Mouse (Mus musculus) hindbrain, embryonic 15.5 days (tissue): ENCODE measurements at regions not wholly inside any gene's neighbourhood (a gene's known extent, or its start where the extent isn't known, plus 50 kb on each side); places are given as distances from the start of the nearest gene placed in this dataset.

Experiments used
- ATAC-seq: fragments of 200-750 bp; cut with Nextera tagmentation; 2 replicates; pipeline ENCODE4 v1.8.0; 2017; ENCODE audit warnings: low read depth, moderate number of reproducible peaks, moderate TSS enrichment; ENCODE audit not compliant: low FRiP score
- H3K27ac ChIP-seq: fragments of 300-500 bp; sonication (generic); replicated peaks from 2 replicates; pipeline ENCODE4 v1.5.1; 2015; ENCODE audit warnings: mild to moderate bottlenecking, inconsistent platforms
- H3K27me3 ChIP-seq: fragments of 300-500 bp; sonication (generic); 2 replicates; pipeline ENCODE4 v1.6.1; 2015; ENCODE audit warnings: control low read depth, inconsistent platforms
- H3K36me3 ChIP-seq: fragments of 300-500 bp; sonication (generic); 2 replicates; pipeline ENCODE4 v1.6.1; 2015; ENCODE audit warnings: control low read depth, inconsistent platforms
- H3K4me1 ChIP-seq: fragments of 300-500 bp; sonication (generic); replicated peaks from 2 replicates; pipeline ENCODE4 v1.6.1; 2015; ENCODE audit warnings: control low read depth, inconsistent platforms
- H3K4me2 ChIP-seq: fragments of 300-500 bp; sonication (generic); 2 replicates; pipeline ENCODE4 v1.6.1; 2015; ENCODE audit warnings: moderate library complexity, mild to moderate bottlenecking, inconsistent platforms
- H3K4me3 ChIP-seq: fragments of 300-500 bp; sonication (generic); 2 replicates; pipeline ENCODE4 v1.5.1; 2015; ENCODE audit warnings: mild to moderate bottlenecking, inconsistent platforms
- H3K9ac ChIP-seq: fragments of 300-500 bp; sonication (generic); 2 replicates; pipeline ENCODE4 v1.6.1; 2015; ENCODE audit warnings: inconsistent platforms
- H3K9me3 ChIP-seq: fragments of 300-500 bp; sonication (generic); 2 replicates; pipeline ENCODE4 v1.6.1; 2016; ENCODE audit warnings: control low read depth, inconsistent platforms
- WGBS: fragments of 180-500 bp; shearing (Covaris S2); methylation state at CpG from one replicate; pipeline ENCODE4 v1.1.7; 2015; 5-methylcytosine and 5-hydroxymethylcytosine counted together

DNA sequence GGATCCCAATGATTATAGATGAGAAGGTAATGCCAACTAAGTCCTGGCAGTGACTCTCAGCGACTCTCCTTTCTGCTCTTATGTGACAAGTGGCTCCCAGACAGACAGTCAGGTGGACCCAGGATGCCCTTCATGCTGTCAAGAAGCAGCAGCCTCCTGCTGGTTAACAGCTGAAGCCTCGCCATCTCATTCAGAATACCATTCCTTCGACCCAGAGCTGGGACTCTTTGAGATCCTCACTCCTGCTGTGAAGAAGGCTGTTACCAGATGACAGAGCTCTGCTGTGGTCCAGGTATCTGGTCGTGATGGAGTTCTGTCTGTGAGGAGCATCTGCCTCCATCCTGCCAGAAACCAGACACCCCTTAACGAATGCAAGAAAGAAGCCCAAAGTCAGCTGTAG is 590.9 kb upstream of the Arpp21 start:
- H3K9ac ChIP-seq = no peak overlapping the region
- H3K4me2 ChIP-seq = no peak overlapping the region
- no peak overlapping the region for H3K27ac ChIP-seq
- no peak for ATAC-seq
- no peaks in the 10 kb centered on the region for H3K27me3 ChIP-seq
- 45% methylated on average over 5 of the region's 5 CpGs for WGBS
- no peaks in the 10 kb centered on the region for H3K4me1 ChIP-seq
- no peak overlapping the region for H3K4me3 ChIP-seq
- no peaks in the 10 kb centered on the region for H3K36me3 ChIP-seq
- H3K9me3 ChIP-seq = no peaks in the 10 kb centered on the region

DNA sequence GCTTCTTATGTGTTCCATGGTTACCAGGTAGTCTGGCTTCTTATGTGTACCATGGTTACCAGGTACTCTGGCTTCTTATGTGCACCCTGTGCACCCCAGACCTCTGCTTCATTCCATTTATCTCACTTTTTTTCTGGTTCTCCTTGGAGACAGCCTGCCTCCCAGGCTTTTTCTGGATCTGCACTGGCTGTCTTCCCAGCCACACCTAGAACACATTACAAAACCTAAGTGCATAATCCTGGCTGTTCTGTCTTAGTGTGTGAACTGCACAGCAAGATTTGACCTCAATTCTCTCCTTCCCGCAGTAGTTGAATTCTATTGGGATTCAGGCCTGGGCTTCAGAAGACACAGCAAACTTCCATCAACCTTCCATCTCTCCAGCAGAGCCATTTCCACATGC is 586.2 kb upstream of the Arpp21 start:
- Histone ChIP-seq H3K9ac (no peak overlapping the region), H3K27ac (no peak overlapping the region), H3K4me1 (no peaks in the 10 kb centered on the region), H3K36me3 (no peaks in the 10 kb centered on the region), H3K4me2 (no peak overlapping the region), H3K4me3 (no peak overlapping the region), H3K9me3 (no peaks in the 10 kb centered on the region), H3K27me3 (no peaks in the 10 kb centered on the region)
- ATAC-seq = no peak
- 77% methylated on average over 1 of the region's 1 CpGs for WGBS

GRCm38 (mm10) chr9:112811946-112812345 is 576.2 kb upstream of the Arpp21 start:
- ATAC-seq = no peak
- Histone ChIP-seq H3K36me3 (no peaks in the 10 kb centered on the region), H3K27ac (no peak overlapping the region), H3K4me3 (no peak overlapping the region), H3K9ac (no peak overlapping the region), H3K4me1 (no peaks in the 10 kb centered on the region), H3K9me3 (no peaks in the 10 kb centered on the region), H3K27me3 (no peaks in the 10 kb centered on the region), H3K4me2 (no peak overlapping the region)
- 56% methylated on average over 1 of the region's 1 CpGs for WGBS

- no peak overlapping the region for H3K4me3 ChIP-seq
- no peaks in the 10 kb centered on the region for H3K36me3 ChIP-seq
- 26% methylated on average over 2 of the region's 2 CpGs for WGBS
- no peaks in the 10 kb centered on the region for H3K4me1 ChIP-seq
- no peak overlapping the region for H3K27ac ChIP-seq
- H3K9me3 ChIP-seq = no peaks in the 10 kb centered on the region
- H3K27me3 ChIP-seq = no peaks in the 10 kb centered on the region
- H3K9ac ChIP-seq = no peak overlapping the region
- no peak for ATAC-seq
- no peak overlapping the region for H3K4me2 ChIP-seq
Observed at GRCm38 (mm10) chr9:112799583-112800220, 564.0 kb upstream of the Arpp21 start.

DNA sequence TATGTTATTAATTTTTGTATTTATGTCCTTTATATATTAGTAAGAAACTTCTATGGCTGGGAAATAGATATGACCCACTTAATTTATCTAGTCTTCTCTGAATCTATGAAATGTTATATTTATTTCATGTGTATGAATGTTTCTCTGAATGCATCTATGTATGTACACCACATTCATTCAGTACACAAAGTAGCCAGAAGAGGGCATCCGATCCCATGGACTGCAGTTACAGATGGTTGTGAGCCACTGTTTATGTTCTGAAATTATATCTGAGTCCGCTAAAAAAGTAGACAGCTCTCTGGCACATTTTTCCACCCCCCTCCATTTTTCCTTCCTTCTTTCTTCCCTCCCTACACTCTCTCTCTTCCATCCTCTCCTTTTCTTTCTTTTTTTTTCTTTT is 557.8 kb upstream of the Arpp21 start:
- Histone ChIP-seq H3K4me1 (no peaks in the 10 kb centered on the region), H3K36me3 (no peaks in the 10 kb centered on the region), H3K27me3 (no peaks in the 10 kb centered on the region), H3K9me3 (no peaks in the 10 kb centered on the region), H3K9ac (no peak overlapping the region), H3K4me2 (no peak overlapping the region), H3K4me3 (no peak overlapping the region), H3K27ac (no peak overlapping the region)
- 65% methylated on average over 2 of the region's 2 CpGs for whole genome bisulfite sequencing
- no peak for ATAC-seq

GRCm38 (mm10) chr9:112771981-112772380 is 536.2 kb upstream of the Arpp21 start:
- Histone ChIP-seq H3K9ac (no peak overlapping the region), H3K36me3 (no peaks in the 10 kb centered on the region), H3K4me1 (no peaks in the 10 kb centered on the region), H3K9me3 (no peaks in the 10 kb centered on the region), H3K4me3 (no peak overlapping the region), H3K4me2 (no peak overlapping the region), H3K27me3 (no peaks in the 10 kb centered on the region), H3K27ac (no peak overlapping the region)
- ATAC-seq = no peak
- 88% methylated on average over 3 of the region's 3 CpGs for WGBS

DNA sequence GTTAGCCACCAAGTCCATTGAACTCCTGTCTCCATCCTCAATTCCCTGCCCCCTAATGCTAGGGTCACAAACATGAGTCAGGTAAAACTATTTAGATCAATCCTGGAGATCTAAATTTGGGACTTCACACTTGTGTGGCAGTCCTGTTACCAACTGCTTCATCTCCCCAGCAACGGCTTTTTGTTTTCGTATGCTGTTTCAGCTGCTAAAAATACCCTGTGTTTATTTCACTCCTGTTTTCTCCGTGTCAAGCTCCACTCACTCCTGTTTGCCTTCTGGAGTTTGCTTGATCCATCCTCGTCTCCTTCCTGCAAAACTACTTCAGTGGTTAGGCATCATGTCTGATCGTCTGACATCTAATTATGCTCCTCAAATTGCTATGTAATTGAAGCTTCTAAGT is 508.9 kb upstream of the Arpp21 start:
- Histone ChIP-seq H3K4me2 (no peak overlapping the region), H3K4me3 (no peak overlapping the region), H3K9ac (no peak overlapping the region), H3K27me3 (no peaks in the 10 kb centered on the region), H3K4me1 (no peaks in the 10 kb centered on the region), H3K36me3 (no peaks in the 10 kb centered on the region), H3K27ac (no peak overlapping the region), H3K9me3 (no peaks in the 10 kb centered on the region)
- WGBS = 64% methylated on average over 5 of the region's 5 CpGs
- ATAC-seq = no peak

DNA sequence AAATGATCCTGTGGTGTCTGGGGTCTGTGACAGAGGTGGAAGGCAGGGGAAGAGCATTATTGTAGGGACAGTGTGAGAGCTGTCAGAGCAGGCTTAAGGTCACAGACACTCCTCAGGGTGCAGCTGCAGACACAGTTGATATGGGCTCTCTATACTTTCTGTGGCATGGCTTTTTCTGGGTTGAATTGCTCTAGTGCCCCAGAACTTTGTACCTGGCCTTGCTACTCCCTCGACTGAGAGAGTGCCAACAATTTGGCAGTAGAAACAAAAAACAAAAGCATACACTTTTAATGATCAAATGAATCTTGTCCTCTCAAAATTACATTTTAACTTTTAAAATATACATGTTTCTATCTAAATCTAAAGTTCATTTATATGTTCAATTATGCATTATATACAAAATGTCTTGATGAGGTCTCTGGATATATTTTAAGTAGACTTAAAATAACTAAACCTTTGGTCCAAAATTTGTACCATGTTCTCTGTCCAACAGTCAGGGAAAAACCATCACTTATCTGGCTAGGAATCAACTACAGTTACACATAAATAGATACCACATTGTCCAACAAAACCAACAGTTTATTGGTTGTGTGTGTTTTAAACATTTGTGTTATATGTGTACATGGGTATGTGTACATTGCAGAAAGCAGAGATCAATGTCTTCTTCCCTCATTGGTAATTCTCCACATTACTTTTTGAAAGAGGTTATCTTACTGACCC is 508.3 kb upstream of the Arpp21 start:
- WGBS = 69% methylated on average over 1 of the region's 1 CpGs
- H3K9me3 ChIP-seq = no peaks in the 10 kb centered on the region
- H3K4me1 ChIP-seq = no peaks in the 10 kb centered on the region
- no peak overlapping the region for H3K4me3 ChIP-seq
- no peaks in the 10 kb centered on the region for H3K36me3 ChIP-seq
- no peak for ATAC-seq
- H3K27me3 ChIP-seq = no peaks in the 10 kb centered on the region
- no peak overlapping the region for H3K27ac ChIP-seq
- H3K4me2 ChIP-seq = no peak overlapping the region
- H3K9ac ChIP-seq = no peak overlapping the region

DNA sequence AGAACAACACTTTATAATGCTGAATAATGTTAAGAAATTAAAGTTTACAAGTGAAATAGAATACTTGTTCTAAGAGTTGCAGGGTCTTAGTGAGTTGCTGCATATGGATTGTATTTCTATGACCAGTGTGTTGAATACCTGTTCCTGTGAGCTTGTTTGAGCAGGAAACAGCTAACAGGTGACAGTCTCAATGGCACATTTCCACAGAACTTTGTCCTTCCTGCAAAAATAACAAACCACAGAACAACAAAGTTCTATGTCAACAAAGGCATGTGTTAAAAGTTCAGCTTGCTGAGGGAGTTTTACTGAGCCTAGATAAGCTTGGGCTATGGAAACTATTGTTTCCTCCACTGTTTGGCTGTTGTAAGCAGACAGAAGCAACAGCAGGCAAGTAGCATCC is 500.0 kb upstream of the Arpp21 start:
- no peak overlapping the region for H3K9ac ChIP-seq
- no peak for ATAC-seq
- no peaks in the 10 kb centered on the region for H3K9me3 ChIP-seq
- no peaks in the 10 kb centered on the region for H3K36me3 ChIP-seq
- no peaks in the 10 kb centered on the region for H3K27me3 ChIP-seq
- H3K4me1 ChIP-seq = no peaks in the 10 kb centered on the region
- H3K4me3 ChIP-seq = no peak overlapping the region
- H3K27ac ChIP-seq = no peak overlapping the region
- H3K4me2 ChIP-seq = no peak overlapping the region

- 36% methylated on average over 8 of the region's 8 CpGs for WGBS
- H3K4me2 ChIP-seq = no peak overlapping the region
Observed at GRCm38 (mm10) chr9:112725523-112725922, 489.8 kb upstream of the Arpp21 start.

GRCm38 (mm10) chr9:112725103-112725502 is 489.4 kb upstream of the Arpp21 start:
- no peaks in the 10 kb centered on the region for H3K27me3 ChIP-seq
- H3K4me2 ChIP-seq = no peak overlapping the region
- WGBS = 47% methylated on average over 4 of the region's 4 CpGs

More at GRCm38 (mm10) chr9:112725523-112725922, 489.8 kb upstream of the Arpp21 start:
- no peak for ATAC-seq
- Histone ChIP-seq H3K27me3 (no peaks in the 10 kb centered on the region), H3K9ac (no peak overlapping the region), H3K4me3 (no peak overlapping the region), H3K4me1 (peaks cover 5% of the 10 kb centered on the region; the same call in 1 of the 2 replicates), H3K9me3 (no peaks in the 10 kb centered on the region), H3K36me3 (no peaks in the 10 kb centered on the region), H3K27ac (no peak overlapping the region)

GRCm38 (mm10) chr9:112723346-112723745 is 487.6 kb upstream of the Arpp21 start:
- WGBS = 81% methylated on average over 1 of the region's 1 CpGs
- ATAC-seq = no peak
- Histone ChIP-seq H3K36me3 (no peaks in the 10 kb centered on the region), H3K9me3 (no peaks in the 10 kb centered on the region), H3K27ac (no peak overlapping the region), H3K4me1 (peaks cover 5% of the 10 kb centered on the region; the same call in 1 of the 2 replicates), H3K4me2 (no peak overlapping the region), H3K27me3 (no peaks in the 10 kb centered on the region), H3K9ac (no peak overlapping the region), H3K4me3 (no peak overlapping the region)

More at GRCm38 (mm10) chr9:112725103-112725502, 489.4 kb upstream of the Arpp21 start:
- no peak for ATAC-seq
- Histone ChIP-seq H3K4me3 (no peak overlapping the region), H3K9me3 (no peaks in the 10 kb centered on the region), H3K36me3 (no peaks in the 10 kb centered on the region), H3K4me1 (peaks cover 5% of the 10 kb centered on the region; the same call in 1 of the 2 replicates), H3K9ac (no peak overlapping the region), H3K27ac (no peak overlapping the region)
